Mouse (Mus musculus) midbrain, postnatal 0 days (tissue): ENCODE data around the gene Kalrn. TPM values are rescaled to one million over a fixed set of nuclear protein-coding genes. Genes with fewer than 3 reads are reported as not detected.
"Not testable (repeated sequence)": the region's sequence is repeated elsewhere in the genome, so short reads cannot be mapped to it uniquely, and the experiment has no call there.

Experiments
- ATAC-seq: fragments of 200-750 bp; cut with Nextera tagmentation; 2 replicates; pipeline ENCODE4 v1.8.0; 2017; ENCODE audit warnings: moderate number of reproducible peaks, mild to moderate bottlenecking, moderate TSS enrichment, moderate library complexity; ENCODE audit not compliant: low FRiP score
- DNase-seq: peaks from one replicate; pipeline ENCODE4 v3.0.0-alpha.2; 2015; ENCODE audit warnings: low spot score
- H3K27ac ChIP-seq: fragments of 300-500 bp; sonication (generic); 2 replicates; pipeline ENCODE4 v1.5.1; 2014; ENCODE audit warnings: low read depth, mild to moderate bottlenecking, low read length, mixed read lengths
- H3K27me3 ChIP-seq: fragments of 300-500 bp; sonication (generic); 2 replicates; pipeline ENCODE4 v1.6.1; 2014; ENCODE audit warnings: low read length, control low read depth, mixed read lengths; ENCODE audit not compliant: insufficient read depth
- H3K36me3 ChIP-seq: fragments of 300-500 bp; sonication (generic); 2 replicates; pipeline ENCODE4 v1.6.1; 2014; ENCODE audit warnings: low read length, control low read depth, mixed read lengths; ENCODE audit not compliant: insufficient read depth
- H3K4me1 ChIP-seq: fragments of 300-500 bp; sonication (generic); 2 replicates; pipeline ENCODE4 v1.6.1; 2014; ENCODE audit warnings: mild to moderate bottlenecking, control low read depth, antibody characterized with exemption, low read length, mixed read lengths; ENCODE audit not compliant: insufficient read depth
- H3K4me2 ChIP-seq: fragments of 300-500 bp; sonication (generic); 2 replicates; pipeline ENCODE4 v1.6.1; 2014; ENCODE audit warnings: low read depth, mild to moderate bottlenecking, low read length, mixed read lengths; ENCODE audit not compliant: poor library complexity, severe bottlenecking
- H3K4me3 ChIP-seq: fragments of 300-500 bp; sonication (generic); 2 replicates; pipeline ENCODE4 v1.5.1; 2014; ENCODE audit warnings: low read depth, mild to moderate bottlenecking, low read length, moderate library complexity
- H3K9ac ChIP-seq: fragments of 300-500 bp; sonication (generic); replicated peaks from 2 replicates; pipeline ENCODE4 v1.6.1; 2014; ENCODE audit warnings: mild to moderate bottlenecking, low read length, moderate library complexity, mixed read lengths; ENCODE audit not compliant: poor library complexity, severe bottlenecking
- H3K9me3 ChIP-seq: fragments of 300-500 bp; sonication (generic); 2 replicates; pipeline ENCODE4 v1.6.1; 2016; ENCODE audit warnings: low read length, control low read depth
- CTCF ChIP-seq: IDR thresholded peaks from 2 replicates; pipeline ENCODE4 v1.5.1; 2016; ENCODE audit warnings: antibody characterized with exemption, mild to moderate bottlenecking
- WGBS: fragments of 180-500 bp; shearing (Covaris S2); extraction: QIAGEN DNeasy Blood & Tissue Kit; methylation state at CpG from one replicate; pipeline ENCODE4 v1.1.7; 2014; 5-methylcytosine and 5-hydroxymethylcytosine counted together
- polyA plus RNA-seq: library from polyadenylated mRNA; unstranded; fragments of >200 nt; fragmentation: Nextera tagmentation; extraction: Ambion mirVana; gene quantifications from 2 replicates; pipeline ENCODE4 v1.2.1, GENCODE M21; 2015
- total RNA-seq: library from RNA; depleted of rRNA; stranded (reverse); fragments of >200 nt; gene quantifications from 2 replicates; pipeline ENCODE4 v1.2.3, GENCODE M21; 2014

The Kalrn gene
- total and polyA plus RNA-seq, 2 experiments from 2014 or later: 23.6 to 128 TPM

GRCm38 (mm10) chr16:34084135-34084920 is 489.0 kb downstream of the Kalrn start:
- no peak for DNase-seq
- Histone ChIP-seq H3K9ac (no peak overlapping the region), H3K27me3 (no peaks in the 10 kb centered on the region), H3K4me3 (no peak overlapping the region), H3K27ac (no peak overlapping the region), H3K36me3 (no peaks in the 10 kb centered on the region), H3K4me2 (no peak overlapping the region), H3K9me3 (no peaks in the 10 kb centered on the region), H3K4me1 (no peaks in the 10 kb centered on the region)
- ATAC-seq: no peak
- 83% methylated on average over 10 of the region's 10 CpGs for WGBS
- no peak for TF ChIP-seq CTCF

DNA sequence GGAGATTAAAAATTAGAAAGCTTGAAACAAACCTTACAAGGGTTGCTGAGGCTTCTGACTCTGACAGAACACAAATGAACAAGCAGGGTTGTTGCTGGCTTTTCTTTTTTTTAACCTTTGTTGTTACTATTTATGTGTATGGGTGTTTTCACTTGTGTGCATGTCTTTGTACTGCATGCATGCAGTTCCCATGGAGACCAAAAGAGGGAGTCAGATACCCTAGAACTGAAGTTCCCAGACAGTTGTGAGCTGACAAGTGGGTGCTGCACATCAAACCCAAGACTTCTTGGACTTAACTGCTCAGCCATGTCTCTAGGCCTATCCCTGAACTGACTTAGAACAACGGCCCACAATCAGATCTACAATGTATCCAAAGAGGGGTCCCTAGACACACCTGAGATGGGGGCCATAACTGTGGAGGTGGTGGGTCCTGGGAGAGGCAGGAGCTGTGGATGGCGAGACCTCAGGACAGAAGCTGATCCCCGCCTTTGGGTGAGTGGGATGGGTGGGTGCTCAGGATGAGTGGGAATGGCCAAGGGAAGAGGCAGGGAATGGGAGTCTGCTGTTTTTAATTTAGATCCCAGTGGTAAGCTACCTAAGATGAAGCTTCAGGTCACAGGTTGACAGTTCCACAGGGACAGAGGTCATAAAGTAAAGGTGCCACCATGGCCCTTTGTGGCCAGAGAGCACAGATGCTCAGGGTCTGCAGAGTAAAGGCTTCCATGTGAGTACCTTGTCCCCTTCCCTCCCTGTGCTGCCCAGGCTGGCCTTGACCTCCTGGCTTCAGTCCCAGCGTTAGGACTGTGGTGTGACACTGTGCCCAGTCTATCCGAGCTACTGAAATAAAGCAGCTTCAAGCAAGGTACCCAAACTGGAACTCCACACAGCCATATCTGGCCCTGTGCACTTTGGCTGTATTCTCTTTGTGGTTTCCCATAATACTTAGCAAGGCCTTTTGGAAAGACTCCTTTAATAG is 490.6 kb downstream of the Kalrn start:
- no peaks in the 10 kb centered on the region for H3K4me1 ChIP-seq
- H3K27ac ChIP-seq: no peak overlapping the region
- H3K4me3 ChIP-seq: no peak overlapping the region
- H3K9ac ChIP-seq: no peak overlapping the region
- TF ChIP-seq CTCF: peak; percentile 50
- H3K9me3 ChIP-seq: no peaks in the 10 kb centered on the region
- no peaks in the 10 kb centered on the region for H3K36me3 ChIP-seq
- DNase-seq (no peak), ATAC-seq (no peak)
- H3K27me3 ChIP-seq: no peaks in the 10 kb centered on the region
- WGBS: 85% methylated on average over 5 of the region's 5 CpGs
- no peak overlapping the region for H3K4me2 ChIP-seq

DNA sequence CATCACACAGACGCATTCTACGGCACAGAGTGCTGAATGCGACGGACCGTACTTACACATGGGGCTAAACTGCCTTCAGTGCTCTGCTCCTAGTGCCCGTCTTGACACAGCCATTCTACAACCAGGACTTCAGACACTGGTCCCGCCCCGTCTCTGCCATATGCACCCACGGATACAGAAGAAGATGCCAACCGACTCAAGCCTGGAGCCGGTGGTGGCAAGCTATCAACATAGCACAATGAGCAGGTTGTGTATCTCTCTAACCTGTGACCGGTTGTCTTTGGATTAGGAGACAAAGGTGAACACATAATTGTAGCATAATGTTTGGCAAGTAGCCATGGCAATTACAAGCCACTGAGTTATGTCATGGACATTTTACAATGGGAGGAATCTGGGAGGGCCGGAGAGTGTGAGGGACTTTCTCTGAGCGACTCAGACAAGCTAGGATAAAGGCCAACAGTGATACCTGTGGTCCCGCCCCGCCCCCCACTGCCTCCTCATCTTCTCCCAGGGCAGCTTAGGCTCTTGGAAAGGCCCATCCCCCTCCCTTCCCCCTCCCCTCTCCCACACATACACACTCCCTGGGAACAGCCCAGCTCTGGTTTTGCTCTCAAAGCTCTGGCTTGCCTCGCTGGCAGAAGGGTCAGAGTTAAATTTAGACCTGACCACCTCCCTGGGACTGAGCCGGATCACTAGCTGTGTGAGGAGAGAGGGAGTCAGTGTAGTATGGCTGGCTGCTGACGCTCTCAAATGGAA is 491.5 kb downstream of the Kalrn start:
- H3K4me3 ChIP-seq: no peak overlapping the region
- H3K9ac ChIP-seq: no peak overlapping the region
- H3K4me1 ChIP-seq: no peaks in the 10 kb centered on the region
- no peaks in the 10 kb centered on the region for H3K27me3 ChIP-seq
- H3K4me2 ChIP-seq: no peak overlapping the region
- TF ChIP-seq CTCF: no peak
- no peaks in the 10 kb centered on the region for H3K36me3 ChIP-seq
- WGBS: 47% methylated on average over 19 of the region's 19 CpGs
- no peaks in the 10 kb centered on the region for H3K9me3 ChIP-seq
- H3K27ac ChIP-seq: 0 out of 2 replicates have a peak overlapping the region, but pooled peaks have one; percentile 18
- peak; percentile 10 for DNase-seq
- peak; percentile 44; the same call in 1 of the 2 replicates for ATAC-seq

GRCm38 (mm10) chr16:34081314-34081682 is 492.0 kb downstream of the Kalrn start:
- H3K9ac ChIP-seq, H3K36me3 ChIP-seq, H3K9me3 ChIP-seq, ATAC-seq, DNase-seq, H3K4me1 ChIP-seq, H3K4me2 ChIP-seq, H3K27me3 ChIP-seq, H3K4me3 ChIP-seq: not testable (repeated sequence)
- 0 out of 2 replicates have a peak overlapping the region, but pooled peaks have one; percentile 18 for H3K27ac ChIP-seq

DNA sequence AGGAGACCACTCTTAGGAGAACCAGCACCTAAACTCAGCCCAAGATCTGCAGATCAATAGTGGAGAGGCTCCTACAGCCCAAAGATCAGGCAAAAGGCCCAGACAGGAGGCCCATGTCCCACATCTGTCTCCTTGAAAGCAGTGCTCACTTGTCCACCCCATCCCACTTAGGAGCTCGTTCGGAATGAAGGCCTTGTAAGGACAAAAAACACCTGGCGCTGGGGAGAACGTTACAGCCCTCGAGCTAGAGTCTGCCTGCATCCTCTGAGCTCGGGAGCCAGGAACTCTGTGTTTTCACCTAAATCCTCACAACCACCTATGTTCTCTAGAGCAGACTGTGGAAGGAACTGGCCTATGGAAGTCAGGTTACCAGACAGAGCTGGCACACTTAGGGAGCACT is 492.5 kb downstream of the Kalrn start:
- H3K27ac ChIP-seq: no peak overlapping the region
- DNase-seq (no peak), ATAC-seq (no peak)

More for the DNA sequence above, 492.5 kb downstream of the Kalrn start:
- H3K4me3 ChIP-seq: no peak overlapping the region
- 66% methylated on average over 6 of the region's 6 CpGs for WGBS
- TF ChIP-seq CTCF: no peak
- no peaks in the 10 kb centered on the region for H3K36me3 ChIP-seq
- H3K9ac ChIP-seq: no peak overlapping the region
- H3K4me2 ChIP-seq: no peak overlapping the region
- H3K9me3 ChIP-seq: no peaks in the 10 kb centered on the region
- no peaks in the 10 kb centered on the region for H3K4me1 ChIP-seq
- H3K27me3 ChIP-seq: no peaks in the 10 kb centered on the region
